Mouse (Mus musculus) spleen, adult 18-20 months (tissue): Measurements from ENCODE around the gene Lzts3.
"Not testable (repeated sequence)": the region's sequence is repeated elsewhere in the genome, so short reads cannot be mapped to it uniquely, and the experiment has no call there.

Source experiments
- DNase-seq, 2 experiments: peaks; one replicate each; pipeline ENCODE4 v3.0.0; 2022; ENCODE audit warnings: mixed read lengths in 2 of 2

Lzts3 gene

DNA sequence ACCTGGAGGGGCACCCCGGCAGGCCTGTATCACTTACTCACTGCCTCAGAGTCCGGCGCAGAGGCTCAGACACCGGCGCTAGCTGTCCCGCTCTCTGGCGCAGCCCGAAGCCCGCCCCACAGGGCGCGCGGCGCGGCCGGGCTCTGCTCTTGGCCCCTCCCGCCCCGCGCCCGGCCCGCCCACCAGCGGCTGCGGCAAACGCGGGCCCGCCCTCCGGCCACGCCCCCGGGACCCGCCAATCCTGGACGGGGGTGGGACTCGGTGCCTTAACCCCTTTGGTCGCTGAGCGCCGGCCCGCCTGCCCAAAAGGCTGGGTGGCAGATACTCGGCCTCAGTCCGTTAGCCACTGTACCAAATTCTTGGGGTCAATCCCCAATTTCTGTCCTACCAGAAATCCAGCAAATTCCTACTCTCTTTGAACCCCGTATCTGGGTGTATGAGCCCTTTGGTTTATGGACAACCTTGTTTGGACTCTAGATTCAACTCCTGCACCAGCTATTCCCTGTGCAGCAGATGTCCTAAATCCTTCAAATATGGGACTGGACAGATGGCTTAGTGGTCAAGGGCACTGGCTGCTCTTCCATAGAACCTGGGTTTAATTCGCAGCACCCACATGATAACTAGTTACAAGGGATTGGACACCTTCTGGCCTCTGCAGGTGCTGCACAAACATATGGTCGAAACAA lies at the start of gene Lzts3:
Lzts3 (minus strand) TSS at position 120 of the 686 bp plus-strand sequence.
- peak; percentile 87 to 94 for DNase-seq

DNA sequence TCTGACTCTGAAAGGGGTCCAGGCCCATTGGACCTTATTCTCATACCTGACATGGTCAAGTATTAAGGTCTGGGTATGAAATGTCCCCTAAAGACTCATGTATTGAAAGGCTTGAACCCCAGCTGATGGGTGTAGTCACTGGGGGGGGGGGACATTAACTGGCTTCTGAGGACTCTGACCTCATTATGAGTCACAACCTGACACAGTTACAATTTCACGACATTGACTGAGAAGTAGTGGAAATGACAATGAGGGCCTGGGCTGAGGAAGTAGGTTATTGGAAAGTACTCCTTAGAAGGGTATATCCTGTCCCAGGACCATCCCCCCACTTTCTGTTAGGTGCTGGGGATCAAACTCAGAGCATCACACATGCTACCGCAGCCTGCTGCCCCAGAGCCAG lies 46.4 kb upstream of the Lzts3 start:
- DNase-seq, result no peak

- DNase-seq, result no peak
Measured at GRCm38 (mm10) chr2:130685426-130685825, 42.8 kb upstream of the Lzts3 start.

DNA sequence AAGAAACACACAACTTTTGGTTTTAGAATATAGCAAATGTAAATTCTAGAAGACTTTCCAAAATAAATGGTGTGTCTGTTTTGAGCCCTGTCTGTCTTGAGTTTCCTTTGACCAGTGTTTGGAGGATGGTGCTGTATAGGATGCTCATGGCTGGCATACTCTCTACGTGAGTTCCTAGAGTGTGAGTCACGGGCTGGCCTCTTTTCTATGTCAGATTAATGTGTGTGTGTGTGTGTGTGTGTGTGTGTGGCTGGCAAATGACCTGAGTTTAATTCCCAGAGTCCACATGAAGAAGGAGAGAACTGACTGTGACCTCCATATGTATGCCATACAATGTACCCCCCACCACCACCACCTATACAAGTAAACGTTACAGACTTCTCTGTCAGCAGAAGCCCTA lies 38.9 kb upstream of the Lzts3 start:
- no peak for DNase-seq

DNA sequence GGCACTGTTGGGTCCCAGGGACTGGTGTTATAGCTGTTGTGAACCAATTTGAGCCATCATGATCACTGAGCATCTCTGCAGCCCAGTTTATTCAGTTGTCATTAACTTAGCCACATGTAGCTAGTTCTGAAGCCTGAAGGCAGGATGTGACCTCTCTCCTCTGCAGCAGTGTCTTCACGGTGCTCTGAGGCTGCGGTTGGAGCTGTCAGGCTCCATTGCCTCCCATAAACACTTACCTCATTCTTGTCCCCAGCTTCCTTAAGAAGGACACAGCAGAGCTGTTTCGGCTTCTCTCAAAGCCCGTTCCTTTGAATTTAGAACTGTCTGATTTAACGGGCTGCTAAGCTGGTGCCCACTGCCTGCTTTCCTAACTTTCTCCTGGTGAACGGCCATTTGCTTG lies 37.3 kb upstream of the Lzts3 start:
- DNase-seq, result no peak

GRCm38 (mm10) chr2:130679154-130679553 lies 36.6 kb upstream of the Lzts3 start:
- no peak for DNase-seq

DNA sequence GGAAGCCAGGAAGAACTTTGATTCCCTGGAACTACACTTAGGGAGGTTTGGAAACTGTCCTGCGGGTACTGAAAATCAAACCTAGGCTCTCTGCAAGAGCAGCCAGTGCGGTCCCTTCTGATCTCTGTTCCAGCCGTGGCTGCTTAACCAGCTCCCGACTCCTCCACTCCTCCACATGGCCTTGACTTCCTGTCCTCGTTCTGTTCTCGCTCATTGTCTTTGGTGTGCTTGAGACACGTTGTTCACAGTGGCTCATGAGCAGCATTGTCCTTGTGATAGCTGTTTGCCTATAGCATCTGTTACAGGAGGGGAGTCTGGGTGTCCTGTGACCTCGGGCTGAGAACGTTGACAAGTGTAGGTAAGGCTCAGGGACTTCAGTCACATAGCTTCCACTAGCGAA lies 34.6 kb upstream of the Lzts3 start:
- no peak for DNase-seq

DNA sequence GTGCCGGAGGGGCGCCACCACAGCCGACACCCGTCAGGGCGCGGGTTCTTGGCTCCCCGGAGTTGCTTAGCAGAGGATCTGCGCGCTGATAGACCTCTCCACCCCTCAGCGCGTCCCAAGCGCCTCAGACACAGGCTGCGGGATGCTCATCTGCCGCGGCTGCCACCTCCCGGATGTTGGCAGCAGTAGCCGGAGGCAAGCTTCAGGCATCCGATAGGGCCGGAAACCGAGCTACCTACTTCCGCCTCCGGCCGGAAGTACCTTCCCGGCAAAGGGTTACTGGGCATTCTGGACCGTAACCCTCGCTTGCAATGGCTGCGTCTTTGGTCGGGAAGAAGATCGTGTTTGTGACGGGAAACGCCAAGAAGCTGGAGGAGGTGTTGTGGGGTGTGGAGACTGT lies 25.0 kb upstream of the Lzts3 start, which contains the start of gene Itpa:
Itpa (plus strand) TSS at position 52 of the 400 bp plus-strand sequence.
- DNase-seq, result peak; percentile 75

GRCm38 (mm10) chr2:130664102-130664701 lies 21.6 kb upstream of the Lzts3 start, which contains the start of gene Ddrgk1:
Gene Ddrgk1, minus strand, starts transcription at chr2:130664659.
- DNase-seq, result peak; percentile 84 to 92

DNA sequence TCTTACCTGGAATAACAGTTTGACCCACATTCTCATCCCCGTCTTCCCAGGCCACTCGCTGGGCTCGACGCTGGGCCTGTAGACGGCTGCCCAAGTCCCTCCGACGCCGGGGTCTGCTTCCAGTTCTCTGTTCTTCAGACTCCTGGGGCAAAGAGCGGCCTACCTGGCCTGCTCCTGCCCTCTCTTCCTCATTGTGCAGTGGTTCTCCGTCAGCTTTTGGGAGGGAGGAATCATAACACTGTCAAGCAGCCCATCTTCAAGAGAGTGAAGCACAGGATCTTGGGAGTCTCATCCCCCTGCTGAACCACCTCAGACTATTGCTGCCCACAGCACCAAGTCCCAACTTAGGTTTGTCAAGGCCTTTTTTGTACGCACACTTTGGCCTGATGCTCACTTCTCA lies 20.7 kb upstream of the Lzts3 start:
- DNase-seq, result no peak

- DNase-seq, result no peak
Measured at GRCm38 (mm10) chr2:130658530-130658929, 15.9 kb upstream of the Lzts3 start.

DNA sequence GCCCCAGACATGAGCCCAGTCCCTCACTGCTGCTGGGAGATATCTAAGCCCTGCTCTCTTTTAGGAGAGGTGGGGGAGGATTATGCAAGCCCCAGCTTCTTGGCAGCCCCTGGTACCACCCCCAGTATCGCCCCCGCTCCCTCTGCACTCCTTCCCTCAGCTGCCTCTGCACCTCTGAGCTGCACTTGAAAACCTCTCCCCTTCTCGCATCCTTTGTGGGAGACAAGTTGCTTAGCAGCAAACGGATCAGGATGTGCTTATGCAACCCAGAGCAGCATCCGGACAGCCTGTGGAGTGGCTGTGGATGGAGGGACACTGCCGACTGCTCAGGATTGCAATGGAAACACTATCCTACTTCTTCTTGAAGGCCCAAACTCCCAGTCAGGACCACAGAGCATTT lies 14.9 kb upstream of the Lzts3 start:
- no peak for DNase-seq

DNA sequence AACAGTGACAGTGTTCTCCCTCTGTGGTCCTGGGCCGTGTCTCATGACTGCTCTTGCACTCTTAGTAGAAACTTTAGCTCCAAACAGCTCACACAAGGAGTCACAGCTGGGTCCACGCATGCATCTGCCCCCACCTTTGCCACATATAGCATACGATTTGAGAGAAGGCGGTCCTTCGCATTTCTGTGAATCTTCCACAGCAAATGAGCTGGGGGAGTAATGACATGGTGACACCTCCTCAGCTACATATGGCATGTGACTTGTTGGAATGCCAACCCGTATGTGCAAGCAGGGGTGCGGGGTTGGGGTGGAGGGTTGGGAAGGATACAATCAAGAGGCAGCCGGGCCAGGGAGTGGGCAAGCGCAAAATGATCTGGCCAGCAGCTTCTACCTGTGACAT lies 13.9 kb upstream of the Lzts3 start:
- DNase-seq, result no peak

- no peak for DNase-seq
Measured at GRCm38 (mm10) chr2:130655660-130656339, 13.2 kb upstream of the Lzts3 start.

DNA sequence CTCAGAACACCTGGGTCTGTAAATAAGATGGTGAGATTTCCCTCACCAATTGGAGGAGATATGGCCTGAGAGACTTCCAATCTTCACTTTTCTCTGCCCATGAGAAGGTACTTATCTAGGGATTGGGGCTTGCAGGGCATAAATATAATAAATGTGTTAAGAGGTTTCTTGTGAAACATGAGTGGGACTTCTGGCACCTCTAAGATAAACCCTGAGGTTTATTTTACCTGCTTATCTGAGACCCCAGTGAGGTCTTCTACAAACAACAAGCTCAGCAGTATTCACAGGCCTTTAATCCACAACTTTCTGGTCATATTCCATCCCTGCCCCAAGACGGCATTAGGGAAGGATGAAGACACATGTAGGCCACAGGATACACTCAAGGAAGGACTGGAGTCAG lies 11.2 kb upstream of the Lzts3 start:
- DNase-seq, result no peak

DNA sequence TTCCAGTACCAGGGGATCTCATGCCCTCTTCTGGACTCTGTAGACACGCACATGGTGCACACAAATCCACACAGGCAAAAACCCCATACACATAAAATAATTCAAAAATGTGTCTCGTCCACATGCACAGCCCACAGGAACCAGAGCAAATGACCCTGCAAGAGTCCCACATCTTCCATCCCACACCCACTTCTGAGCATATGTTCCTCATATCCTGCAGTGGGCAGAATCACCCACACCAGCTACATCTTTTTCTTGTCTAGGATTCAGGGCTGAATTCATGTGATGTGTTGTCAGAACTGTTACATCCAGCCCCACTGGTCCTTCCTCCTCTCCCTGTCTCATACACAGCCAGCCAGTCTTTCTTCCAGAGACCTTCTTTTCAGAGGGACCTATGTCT lies 10.7 kb upstream of the Lzts3 start:
- DNase-seq, result no peak

- DNase-seq, result not testable (repeated sequence)
Measured at GRCm38 (mm10) chr2:130649028-130649427, 6.4 kb upstream of the Lzts3 start.

- DNase-seq, result no peak
Measured at GRCm38 (mm10) chr2:130645198-130645597, 2.6 kb upstream of the Lzts3 start.

- DNase-seq, result no peak
Measured at GRCm38 (mm10) chr2:130642197-130642660, 374 bp downstream of the Lzts3 start.

GRCm38 (mm10) chr2:130641351-130642025 lies 1.1 kb downstream of the Lzts3 start:
- DNase-seq, result no peak

GRCm38 (mm10) chr2:130639276-130639675 lies 3.3 kb downstream of the Lzts3 start:
- DNase-seq, result no peak

GRCm38 (mm10) chr2:130638101-130638611 lies 4.4 kb downstream of the Lzts3 start:
- DNase-seq, result no peak

DNA sequence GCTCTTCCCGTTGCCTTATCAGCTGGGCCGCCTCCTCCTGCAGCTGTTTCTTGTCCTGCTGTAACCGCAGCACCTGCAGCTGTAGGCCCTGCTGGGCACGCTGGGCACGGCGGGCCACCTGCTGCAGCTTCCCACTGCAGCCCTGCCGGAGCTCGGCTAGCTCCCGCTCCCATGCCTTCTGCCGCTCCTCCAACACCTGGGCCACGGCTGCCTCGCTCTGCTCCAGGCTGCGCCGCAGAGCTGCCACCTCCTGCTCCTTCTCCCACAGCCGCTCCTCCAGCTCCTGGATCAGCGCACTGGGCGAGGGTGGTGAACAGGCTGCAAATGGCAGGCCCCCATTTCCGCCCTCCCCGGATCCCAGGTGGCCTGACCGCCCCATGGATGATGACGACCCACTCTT lies 6.8 kb downstream of the Lzts3 start:
- no peak for DNase-seq
